Mouse (Mus musculus): ENCODE data around the gene Htra3.

The Htra3 gene

GRCm38 (mm10) chr5:35695815-35696214, 16.2 kb upstream of the Htra3 start:
- DNase-seq (ENCODE audit: low spot score in 2 of 2): no peak

DNA sequence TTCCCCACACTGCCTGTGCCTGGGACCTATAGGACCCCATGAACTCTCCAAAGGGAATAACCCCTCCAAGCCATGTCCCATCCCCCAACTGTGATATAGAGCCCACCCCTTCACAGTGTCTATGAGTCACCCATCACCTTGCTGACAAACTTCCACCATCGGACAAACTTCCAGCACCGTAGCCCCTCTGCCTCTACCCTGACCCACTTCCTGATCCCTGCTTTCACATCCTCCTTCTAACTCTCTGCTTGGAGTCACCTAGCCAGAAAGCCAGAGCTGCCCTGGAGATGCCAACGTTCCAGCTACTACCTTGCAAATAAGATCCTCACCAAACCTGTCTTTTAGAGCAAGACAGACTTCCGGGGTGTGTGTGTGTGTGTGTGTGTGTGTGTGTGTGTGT, 14.1 kb upstream of the Htra3 start:
- DNase-seq (ENCODE audit: low spot score in 2 of 2): no peak

DNA sequence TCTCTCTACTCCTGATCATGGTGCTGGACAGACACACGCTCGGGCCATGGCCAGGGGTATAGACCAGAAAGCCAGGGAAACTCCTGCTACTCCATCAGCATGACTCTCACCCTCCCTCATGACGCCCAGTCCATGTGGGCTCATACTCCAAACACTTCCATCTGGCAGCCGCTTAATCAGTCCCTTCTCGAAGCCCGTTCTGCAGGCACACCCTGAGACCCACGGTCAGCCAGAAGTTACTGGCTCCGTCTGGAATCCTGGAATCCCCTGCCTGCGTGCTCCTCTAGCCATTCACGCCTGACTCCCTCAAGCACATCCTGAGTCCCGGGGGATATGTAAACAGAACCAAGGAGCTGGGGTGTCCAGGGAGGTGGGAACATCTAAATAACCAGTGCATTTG, 11.7 kb upstream of the Htra3 start:
- DNase-seq (ENCODE audit: low spot score in 2 of 2): no peak

GRCm38 (mm10) chr5:35690485-35691165, 11.0 kb upstream of the Htra3 start:
- DNase-seq (ENCODE audit: low spot score in 2 of 2): no peak

DNA sequence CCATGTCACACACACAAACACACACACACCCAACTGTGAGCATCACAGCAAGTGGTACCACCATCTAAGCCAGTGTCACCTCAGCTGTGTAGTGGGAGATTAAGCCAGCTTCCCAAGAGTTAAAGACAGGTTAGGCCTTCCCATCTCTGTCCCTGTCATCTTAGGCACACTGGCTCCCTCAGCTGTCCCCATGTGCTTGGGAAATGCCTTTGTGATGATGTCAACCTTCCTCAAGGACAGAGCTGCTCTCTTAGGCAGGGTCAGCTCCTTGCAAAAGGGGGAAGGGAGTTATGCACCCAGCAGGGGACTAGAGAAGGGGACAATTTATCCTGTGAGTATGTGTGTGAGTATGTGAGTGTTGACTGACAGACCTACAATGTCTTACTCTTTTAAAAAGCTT, 9.8 kb upstream of the Htra3 start:
- no peak for DNase-seq (ENCODE audit: low spot score in 2 of 2)

DNA sequence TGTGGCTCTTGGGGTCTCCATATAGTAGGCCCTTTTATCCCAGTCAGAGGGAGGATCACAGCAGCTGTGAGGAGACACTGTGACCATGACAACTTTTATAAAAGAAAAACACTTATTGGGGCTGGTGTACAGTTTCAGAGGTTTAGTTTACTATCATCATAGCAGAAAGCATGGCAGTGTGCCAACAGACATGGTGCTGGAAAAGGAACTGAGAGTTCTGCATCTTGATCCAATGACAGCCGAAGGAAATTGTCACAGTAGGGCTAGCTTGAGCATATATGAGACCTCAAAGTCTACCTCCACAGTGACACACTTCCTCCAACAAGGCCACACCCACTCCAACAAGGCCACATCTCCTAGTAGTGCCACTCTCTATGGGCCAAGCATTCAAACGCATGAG, 9.3 kb upstream of the Htra3 start:
- DNase-seq (ENCODE audit: low spot score in 2 of 2): no peak

- DNase-seq (ENCODE audit: low spot score in 2 of 2): no peak
These were observed 7.5 kb upstream of the Htra3 start for GRCm38 (mm10) chr5:35687098-35687497.

- DNase-seq (ENCODE audit: low spot score in 2 of 2): no peak
These were observed 6.8 kb upstream of the Htra3 start for GRCm38 (mm10) chr5:35686336-35686735.

DNA sequence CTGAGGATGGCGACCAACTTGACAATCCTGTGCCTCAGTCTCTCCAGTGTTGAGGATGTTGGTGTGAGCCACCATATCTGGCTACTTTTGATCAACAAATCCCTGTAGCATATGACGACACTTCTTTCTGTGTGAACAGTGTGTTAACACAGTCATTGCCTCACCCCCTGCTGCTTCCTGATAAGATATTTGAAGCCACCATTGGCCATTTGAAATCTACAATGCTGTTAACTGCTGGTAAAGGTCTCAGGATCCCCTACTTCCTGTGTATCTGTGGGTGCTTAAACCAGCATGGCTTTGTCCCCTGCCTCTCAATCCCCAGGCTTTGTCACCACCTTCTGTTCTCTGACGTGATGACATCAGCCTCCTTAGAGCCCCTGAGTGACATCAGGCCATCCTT, 5.5 kb upstream of the Htra3 start:
- DNase-seq (ENCODE audit: low spot score in 2 of 2): no peak

DNA sequence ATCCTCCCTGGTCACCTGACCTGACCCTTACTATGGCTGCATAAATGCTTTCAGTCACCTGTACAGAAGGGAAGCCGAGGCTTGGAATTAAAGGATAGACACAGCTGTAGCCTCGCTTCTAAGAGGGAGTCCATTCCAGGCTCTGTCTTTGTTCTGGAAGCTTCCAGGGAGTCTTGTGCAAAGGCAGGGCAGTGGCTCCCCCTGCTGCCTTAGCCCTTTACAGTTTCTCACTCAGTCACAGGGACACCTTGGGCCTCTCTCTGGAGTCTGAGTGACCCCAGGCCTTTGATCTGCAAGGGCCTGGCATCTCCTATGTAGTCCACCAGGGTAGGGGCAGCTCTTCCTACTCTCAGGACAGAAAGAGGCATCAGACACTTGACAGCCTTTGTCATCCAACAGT, 1.4 kb upstream of the Htra3 start:
- peak in 1 of 2 experiments; percentile 45 for DNase-seq (ENCODE audit: low spot score in 2 of 2)

DNA sequence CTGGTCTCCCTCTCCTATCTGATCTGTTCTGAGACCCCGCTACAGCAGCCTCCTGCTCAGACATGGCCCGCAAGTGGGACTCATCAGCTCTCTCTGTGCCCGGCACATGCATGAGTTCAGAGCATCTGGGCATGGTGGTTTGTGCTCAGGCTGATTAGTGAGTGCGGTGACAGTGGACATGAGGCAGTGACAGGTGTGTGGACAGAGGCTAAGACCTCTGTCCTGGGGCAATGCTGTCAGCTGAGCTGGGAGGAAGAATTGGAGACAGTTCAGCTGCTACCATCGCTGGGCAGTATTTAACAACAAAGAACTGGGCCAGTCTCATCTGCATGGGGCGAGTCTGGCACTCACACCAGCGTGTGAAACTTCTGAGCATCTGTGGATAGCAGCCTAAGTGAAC, 2.6 kb downstream of the Htra3 start:
- DNase-seq (ENCODE audit: low spot score in 2 of 2): no peak

GRCm38 (mm10) chr5:35674081-35674555, 5.5 kb downstream of the Htra3 start:
- no peak for DNase-seq (ENCODE audit: low spot score in 2 of 2)

DNA sequence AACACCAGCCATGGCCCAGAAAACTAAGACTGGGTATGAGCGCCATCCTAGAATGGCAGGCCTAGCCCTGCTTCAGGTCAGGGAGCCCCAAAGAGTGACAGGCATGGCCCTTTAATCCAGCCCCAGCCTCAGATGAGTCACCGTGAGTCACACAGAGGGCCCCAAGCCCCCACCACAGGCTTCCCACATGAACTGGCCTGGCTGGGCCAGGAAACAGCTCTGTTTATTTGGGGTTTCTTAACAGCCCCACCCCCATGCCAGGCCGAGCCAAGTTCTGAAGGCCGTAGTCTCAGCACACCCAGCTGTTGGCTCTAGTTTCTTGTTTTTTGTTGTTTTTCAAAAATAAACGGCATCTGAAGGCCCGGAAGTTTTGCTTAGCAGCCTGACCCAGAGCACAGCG, 6.5 kb downstream of the Htra3 start:
- peak; percentile 48 to 77 for DNase-seq (ENCODE audit: low spot score in 2 of 2)

DNA sequence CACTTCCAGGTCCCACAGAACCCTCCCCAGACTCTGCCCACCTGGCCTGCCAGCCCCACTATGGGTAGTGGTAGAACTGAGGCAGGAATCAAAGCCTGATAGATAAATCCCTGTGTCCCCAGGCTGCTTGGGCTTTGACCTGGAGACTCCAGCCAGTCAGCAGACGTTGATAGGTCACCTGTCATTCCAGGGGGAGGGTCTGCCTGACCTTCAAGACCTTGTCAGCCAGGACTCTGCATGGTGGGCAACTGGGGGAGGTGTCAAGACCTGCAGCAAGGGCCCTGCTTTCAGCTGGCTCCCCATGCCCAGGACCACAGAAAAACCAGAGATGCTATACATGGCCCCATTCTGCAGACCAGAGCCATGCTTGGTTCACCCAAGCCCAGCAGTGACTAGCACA, 7.0 kb downstream of the Htra3 start:
- DNase-seq (ENCODE audit: low spot score in 2 of 2): no peak

DNA sequence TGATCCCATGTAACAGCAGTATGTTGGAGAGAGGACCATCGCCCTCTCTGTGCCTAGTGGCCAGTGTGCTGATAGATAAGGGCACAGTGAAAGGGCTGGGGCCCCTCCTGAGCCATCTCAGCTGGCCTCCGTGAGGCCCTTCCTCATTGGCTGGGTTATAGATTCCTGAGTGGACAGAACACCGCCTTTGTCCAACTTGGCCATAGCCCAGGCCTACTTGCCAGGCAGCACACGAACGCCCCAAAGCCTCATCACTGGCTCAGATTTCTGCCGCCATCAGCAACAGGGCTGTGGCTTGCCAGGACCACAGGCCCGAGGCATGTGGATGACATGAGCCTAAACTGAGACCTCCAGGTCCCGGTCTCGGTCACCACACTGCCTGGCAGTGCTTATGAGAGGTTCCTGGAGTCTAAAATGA, 8.1 kb downstream of the Htra3 start:
- peak; percentile 52 to 66 for DNase-seq (ENCODE audit: low spot score in 2 of 2)

GRCm38 (mm10) chr5:35670412-35670801, 9.2 kb downstream of the Htra3 start:
- peak; percentile 38 to 66 for DNase-seq (ENCODE audit: low spot score in 2 of 2)

DNA sequence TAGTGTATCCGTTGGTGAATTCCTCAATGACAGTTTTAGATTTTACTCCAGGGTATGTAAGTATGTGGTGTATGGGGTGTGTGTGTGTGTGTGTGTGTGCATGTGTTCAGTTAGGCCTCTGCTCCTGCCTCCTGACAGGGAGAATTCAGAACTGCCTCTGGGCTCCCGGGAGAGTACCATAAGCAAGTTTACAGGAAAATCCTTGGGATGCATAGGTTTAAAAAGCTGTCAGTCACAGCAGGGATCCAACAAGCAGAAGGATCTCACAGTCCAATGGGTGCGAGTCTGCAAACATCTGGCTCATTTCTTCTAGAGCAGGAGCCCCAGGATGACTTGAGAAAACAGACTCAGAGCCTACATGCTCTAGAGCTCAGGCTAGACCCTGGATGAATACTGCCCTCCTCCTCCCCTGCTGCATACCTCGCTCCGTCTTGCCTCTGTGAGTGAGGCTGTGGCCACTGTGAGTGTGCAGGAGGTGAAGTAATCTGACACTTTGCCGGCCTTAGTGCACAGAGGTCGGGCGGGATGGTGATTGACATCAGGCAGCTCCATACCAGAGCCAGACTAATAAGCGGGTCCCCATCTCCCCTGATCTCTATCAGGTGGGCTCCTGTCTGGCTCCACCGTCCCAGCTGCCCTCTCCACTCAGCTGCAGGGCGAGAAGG, 9.7 kb downstream of the Htra3 start:
- no peak for DNase-seq (ENCODE audit: low spot score in 2 of 2)

DNA sequence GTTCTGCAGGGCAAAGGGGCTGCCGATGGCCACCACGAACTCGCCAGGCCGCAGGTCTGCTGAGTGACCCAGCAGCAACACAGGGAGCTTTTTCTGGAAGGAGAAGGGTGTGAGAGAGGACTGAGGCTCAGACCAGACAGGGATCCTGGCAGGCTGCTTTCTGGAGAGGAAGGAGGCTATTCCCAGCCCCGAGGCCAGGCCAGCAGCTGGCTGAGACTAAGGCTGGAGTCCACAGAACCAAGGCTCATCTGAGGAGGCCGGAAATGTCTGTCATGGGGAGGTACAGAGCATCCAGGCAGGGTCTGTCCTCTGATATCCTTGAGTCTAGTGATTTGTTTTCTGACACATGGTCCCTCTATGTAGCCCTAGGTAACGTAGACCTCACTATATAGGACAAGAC, 13.4 kb downstream of the Htra3 start:
- DNase-seq (ENCODE audit: low spot score in 2 of 2): no peak

- DNase-seq (ENCODE audit: low spot score in 2 of 2): no peak
These were observed 17.5 kb downstream of the Htra3 start for GRCm38 (mm10) chr5:35662021-35662545.

GRCm38 (mm10) chr5:35661210-35661609, 18.4 kb downstream of the Htra3 start:
- DNase-seq (ENCODE audit: low spot score in 2 of 2): no peak

DNA sequence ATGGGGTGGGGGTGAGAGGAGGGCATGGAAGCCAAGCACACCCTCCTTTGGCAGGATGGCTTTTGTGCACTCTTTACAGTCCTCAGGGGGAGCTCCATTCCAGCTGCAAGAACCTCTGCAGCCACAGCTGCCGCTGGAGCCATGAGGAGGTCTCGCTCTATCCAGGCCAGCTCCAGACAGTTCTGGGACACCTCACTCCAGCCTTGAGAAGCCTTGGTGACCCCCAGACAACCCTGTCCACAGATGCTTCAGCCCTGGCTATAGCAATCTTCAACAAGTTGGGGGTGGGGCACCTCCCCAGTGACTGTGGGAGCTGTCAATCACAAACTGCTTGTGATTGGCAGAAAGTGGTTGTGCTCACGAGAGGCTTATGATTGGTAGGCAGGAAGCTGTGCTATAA, 20.1 kb downstream of the Htra3 start:
- no peak for DNase-seq (ENCODE audit: low spot score in 2 of 2)

- DNase-seq (ENCODE audit: low spot score in 2 of 2): no peak
These were observed 23.7 kb downstream of the Htra3 start for GRCm38 (mm10) chr5:35655753-35656485.

Measured in frontal cortex, postnatal 10 days (tissue).